Mouse (Mus musculus) embryonic facial prominence, embryonic 14.5 days (tissue): ENCODE data around the gene Tfip11. TPM values are rescaled to one million over a fixed set of nuclear protein-coding genes. Genes with fewer than 3 reads are reported as not detected.

Source experiments
- ATAC-seq: fragments of 200-750 bp; cut with Nextera tagmentation; 2 replicates; pipeline ENCODE4 v1.8.0; 2017; ENCODE audit warnings: low read depth, moderate number of reproducible peaks, moderate TSS enrichment
- DNase-seq: peaks from one replicate; pipeline ENCODE4 v3.0.0-alpha.2; 2015; ENCODE audit warnings: low spot score
- H3K27ac ChIP-seq: fragments of 300-500 bp; sonication (generic); replicated peaks from 2 replicates; pipeline ENCODE4 v1.5.1; 2014; ENCODE audit warnings: low read depth, mild to moderate bottlenecking, low read length, moderate library complexity
- H3K27me3 ChIP-seq: fragments of 300-500 bp; sonication (generic); replicated peaks from 2 replicates; pipeline ENCODE4 v1.6.1; 2014; ENCODE audit warnings: low read length; ENCODE audit not compliant: control insufficient read depth, insufficient read depth
- H3K36me3 ChIP-seq: fragments of 300-500 bp; sonication (generic); 2 replicates; pipeline ENCODE4 v1.6.1; 2014; ENCODE audit warnings: low read length, mixed read lengths; ENCODE audit not compliant: control insufficient read depth, insufficient read depth
- H3K4me1 ChIP-seq: fragments of 300-500 bp; sonication (generic); 2 replicates; pipeline ENCODE4 v1.6.1; 2014; ENCODE audit warnings: antibody characterized with exemption, low read length; ENCODE audit not compliant: control insufficient read depth, insufficient read depth
- H3K4me2 ChIP-seq: fragments of 300-500 bp; sonication (generic); 2 replicates; pipeline ENCODE4 v1.6.1; 2014; ENCODE audit warnings: low read depth, mild to moderate bottlenecking, low read length, moderate library complexity, mixed read lengths
- H3K4me3 ChIP-seq: fragments of 300-500 bp; sonication (generic); 2 replicates; pipeline ENCODE4 v1.5.1; 2014; ENCODE audit warnings: low read depth, mild to moderate bottlenecking, low read length
- H3K9ac ChIP-seq: fragments of 300-500 bp; sonication (generic); 2 replicates; pipeline ENCODE4 v1.6.1; 2014; ENCODE audit warnings: low read depth, mild to moderate bottlenecking, low read length, moderate library complexity, mixed read lengths
- H3K9me3 ChIP-seq: fragments of 300-500 bp; sonication (generic); 2 replicates; pipeline ENCODE4 v1.6.1; 2016; ENCODE audit warnings: low read length; ENCODE audit not compliant: control insufficient read depth
- WGBS: fragments of 180-500 bp; shearing (Covaris S2); extraction: QIAGEN DNeasy Blood & Tissue Kit; methylation state at CpG from one replicate; pipeline ENCODE4 v1.1.7; 2014; 5-methylcytosine and 5-hydroxymethylcytosine counted together
- polyA plus RNA-seq: library from polyadenylated mRNA; unstranded; fragments of >200 nt; fragmentation: Nextera tagmentation; extraction: Ambion mirVana; gene quantifications from 2 replicates; pipeline ENCODE4 v1.2.1, GENCODE M21; 2014

Gene Tfip11
- polyA plus RNA-seq, 1 experiment from 2014 or later, result 23.1 TPM

- no peaks in the 10 kb centered on the region for H3K4me1 ChIP-seq
- no peak overlapping the region for H3K27ac ChIP-seq
- no peaks in the 10 kb centered on the region for H3K9me3 ChIP-seq
- H3K4me2 ChIP-seq, result no peak overlapping the region
- no peak for ATAC-seq
- H3K27me3 ChIP-seq, result no peaks in the 10 kb centered on the region
- WGBS, result 88% methylated on average over 9 of the region's 9 CpGs
- H3K9ac ChIP-seq, result no peak overlapping the region
- H3K4me3 ChIP-seq, result no peak overlapping the region
- H3K36me3 ChIP-seq, result peaks cover 62% of the 10 kb centered on the region
- no peak for DNase-seq
Measured at GRCm38 (mm10) chr5:112356322-112356721, 30.2 kb downstream of the Tfip11 start.

GRCm38 (mm10) chr5:112359520-112359919, 33.4 kb downstream of the Tfip11 start:
- peaks cover 58% of the 10 kb centered on the region for H3K36me3 ChIP-seq
- H3K9ac ChIP-seq, result no peak overlapping the region
- WGBS, result 91% methylated on average over 4 of the region's 4 CpGs
- H3K4me1 ChIP-seq, result no peaks in the 10 kb centered on the region
- no peaks in the 10 kb centered on the region for H3K27me3 ChIP-seq
- H3K4me3 ChIP-seq, result no peak overlapping the region
- no peak overlapping the region for H3K4me2 ChIP-seq
- no peak overlapping the region for H3K27ac ChIP-seq
- DNase-seq, result no peak
- ATAC-seq, result no peak
- no peaks in the 10 kb centered on the region for H3K9me3 ChIP-seq

- ATAC-seq, result no peak
- Histone ChIP-seq H3K27me3 (no peaks in the 10 kb centered on the region), H3K4me1 (no peaks in the 10 kb centered on the region), H3K4me2 (no peak overlapping the region), H3K36me3 (peaks cover 58% of the 10 kb centered on the region), H3K9me3 (no peaks in the 10 kb centered on the region), H3K9ac (no peak overlapping the region), H3K4me3 (no peak overlapping the region), H3K27ac (no peak overlapping the region)
- DNase-seq, result no peak
- 95% methylated on average over 3 of the region's 3 CpGs for WGBS
Measured at GRCm38 (mm10) chr5:112360077-112360476, 33.9 kb downstream of the Tfip11 start.

GRCm38 (mm10) chr5:112364184-112364797, 38.1 kb downstream of the Tfip11 start:
- no peak overlapping the region for H3K9ac ChIP-seq
- ATAC-seq (no peak; the same call in 1 of the 2 replicates), DNase-seq (peak; percentile 13)
- peaks cover 55% of the 10 kb centered on the region for H3K36me3 ChIP-seq
- WGBS, result 51% methylated on average over 10 of the region's 10 CpGs
- H3K4me2 ChIP-seq, result no peak overlapping the region
- no peak overlapping the region for H3K4me3 ChIP-seq
- H3K4me1 ChIP-seq, result no peaks in the 10 kb centered on the region
- no peaks in the 10 kb centered on the region for H3K9me3 ChIP-seq
- no peak overlapping the region for H3K27ac ChIP-seq
- H3K27me3 ChIP-seq, result no peaks in the 10 kb centered on the region

- Histone ChIP-seq H3K4me3 (no peak overlapping the region), H3K9me3 (no peaks in the 10 kb centered on the region), H3K36me3 (peaks cover 80% of the 10 kb centered on the region), H3K27ac (no peak overlapping the region), H3K4me1 (no peaks in the 10 kb centered on the region), H3K27me3 (no peaks in the 10 kb centered on the region), H3K9ac (no peak overlapping the region), H3K4me2 (no peak overlapping the region)
- DNase-seq (no peak), ATAC-seq (no peak)
- 96% methylated on average over 6 of the region's 6 CpGs for WGBS
Measured at GRCm38 (mm10) chr5:112366879-112367278, 40.7 kb downstream of the Tfip11 start.

GRCm38 (mm10) chr5:112367338-112367737, 41.2 kb downstream of the Tfip11 start:
- Histone ChIP-seq H3K4me2 (no peak overlapping the region), H3K4me3 (no peak overlapping the region), H3K9me3 (no peaks in the 10 kb centered on the region), H3K9ac (no peak overlapping the region), H3K27ac (no peak overlapping the region), H3K27me3 (no peaks in the 10 kb centered on the region), H3K4me1 (no peaks in the 10 kb centered on the region), H3K36me3 (peaks cover 79% of the 10 kb centered on the region)
- 91% methylated on average over 4 of the region's 4 CpGs for WGBS
- DNase-seq (no peak), ATAC-seq (no peak)

GRCm38 (mm10) chr5:112367929-112368328, 41.8 kb downstream of the Tfip11 start:
- H3K27me3 ChIP-seq, result no peaks in the 10 kb centered on the region
- 88% methylated on average over 12 of the region's 12 CpGs for WGBS
- no peak overlapping the region for H3K27ac ChIP-seq
- no peaks in the 10 kb centered on the region for H3K9me3 ChIP-seq
- peaks cover 81% of the 10 kb centered on the region for H3K36me3 ChIP-seq
- DNase-seq, result no peak
- no peak overlapping the region for H3K4me3 ChIP-seq
- H3K4me2 ChIP-seq, result no peak overlapping the region
- no peak for ATAC-seq
- no peaks in the 10 kb centered on the region for H3K4me1 ChIP-seq
- no peak overlapping the region for H3K9ac ChIP-seq

- H3K4me2 ChIP-seq, result no peak overlapping the region
- H3K9me3 ChIP-seq, result no peaks in the 10 kb centered on the region
- 87% methylated on average over 10 of the region's 10 CpGs for WGBS
- DNase-seq (no peak), ATAC-seq (no peak)
- peaks cover 81% of the 10 kb centered on the region for H3K36me3 ChIP-seq
- H3K9ac ChIP-seq, result no peak overlapping the region
- no peak overlapping the region for H3K4me3 ChIP-seq
- no peak overlapping the region for H3K27ac ChIP-seq
- H3K4me1 ChIP-seq, result no peaks in the 10 kb centered on the region
- H3K27me3 ChIP-seq, result no peaks in the 10 kb centered on the region
Measured at GRCm38 (mm10) chr5:112368666-112369065, 42.5 kb downstream of the Tfip11 start.

GRCm38 (mm10) chr5:112369326-112369725, 43.2 kb downstream of the Tfip11 start:
- H3K9me3 ChIP-seq, result no peaks in the 10 kb centered on the region
- H3K4me1 ChIP-seq, result no peaks in the 10 kb centered on the region
- H3K36me3 ChIP-seq, result peaks cover 74% of the 10 kb centered on the region
- ATAC-seq, result no peak
- H3K4me3 ChIP-seq, result no peak overlapping the region
- no peak overlapping the region for H3K4me2 ChIP-seq
- 92% methylated on average over 13 of the region's 13 CpGs for WGBS
- no peak overlapping the region for H3K27ac ChIP-seq
- H3K27me3 ChIP-seq, result no peaks in the 10 kb centered on the region
- H3K9ac ChIP-seq, result no peak overlapping the region
- no peak for DNase-seq
